Mouse (Mus musculus): Measurements from ENCODE around the gene Pros1. TPM values are rescaled to one million over a fixed set of nuclear protein-coding genes. Genes with fewer than 3 reads are reported as not detected.

Gene Pros1
- total RNA-seq, 2 experiments from 2014 or later, result 9.3 to 9.7 TPM

DNA sequence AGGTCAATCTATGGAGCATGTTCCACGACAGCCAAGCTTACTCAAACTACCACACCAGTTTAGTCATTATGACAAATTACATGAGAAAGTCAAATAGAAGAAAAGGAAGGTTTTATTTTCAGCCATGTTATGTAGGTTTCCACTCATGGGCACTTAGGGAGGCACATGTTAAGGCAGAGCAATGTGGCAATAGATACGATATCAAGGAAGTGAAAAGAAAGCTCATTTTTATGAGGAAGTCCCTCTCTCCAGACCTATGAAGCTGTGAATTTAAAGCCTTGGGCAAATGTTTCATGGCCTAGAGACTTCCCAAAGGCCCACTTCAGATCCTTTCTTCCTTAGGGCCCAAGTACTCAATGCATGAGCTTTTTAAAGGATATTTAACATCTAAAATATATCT lies 3.4 kb downstream of the Pros1 start:
- no peak for DNase-seq (ENCODE audit: low spot score in 2 of 2)
- intact Hi-C loops (cut with DNase I), result no loop called here

DNA sequence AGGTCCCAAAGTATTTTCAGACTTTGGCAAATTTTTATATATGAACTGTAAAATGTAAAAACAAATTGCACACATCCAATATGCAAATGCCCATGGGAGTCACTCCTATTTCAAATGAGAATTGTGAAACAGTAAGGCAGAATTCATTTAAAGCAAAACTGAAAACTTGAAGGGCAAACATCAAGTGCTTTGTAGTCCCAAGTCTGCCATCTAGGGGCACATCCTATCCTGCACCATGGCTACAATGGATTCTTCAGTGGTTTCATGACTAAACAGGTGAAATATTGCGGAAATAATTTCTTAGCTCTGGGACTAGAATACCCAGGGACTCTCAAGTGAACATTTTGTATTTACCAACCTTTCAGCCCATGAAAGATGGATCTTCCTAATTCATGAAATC lies 3.9 kb downstream of the Pros1 start:
- DNase-seq (ENCODE audit: low spot score in 2 of 2), result peak in 1 of 2 experiments; percentile 28
- intact Hi-C loops (cut with DNase I), result no loop called here

DNA sequence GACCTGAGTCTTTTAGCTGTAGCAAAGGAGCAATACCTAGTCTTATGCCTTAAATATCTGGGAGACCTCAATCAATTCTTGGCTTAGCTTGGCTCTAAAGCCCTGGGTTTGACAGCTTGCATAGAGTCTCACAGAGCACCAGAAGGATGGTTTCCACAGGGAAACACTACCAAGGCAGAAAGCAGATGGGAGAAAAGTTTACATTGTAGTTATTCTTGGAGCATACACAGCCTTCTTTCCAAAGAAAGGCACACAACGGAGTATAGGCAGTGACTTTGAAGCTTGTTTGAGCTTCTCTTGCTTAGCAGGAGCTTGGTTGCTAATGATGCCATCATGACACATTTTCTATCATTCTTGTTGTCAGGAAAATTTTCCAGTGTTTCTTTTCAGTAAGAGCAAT lies 6.0 kb downstream of the Pros1 start:
- intact Hi-C loops (cut with DNase I), result no loop called here
- peak in 1 of 2 experiments; percentile 14 for DNase-seq (ENCODE audit: low spot score in 2 of 2)

DNA sequence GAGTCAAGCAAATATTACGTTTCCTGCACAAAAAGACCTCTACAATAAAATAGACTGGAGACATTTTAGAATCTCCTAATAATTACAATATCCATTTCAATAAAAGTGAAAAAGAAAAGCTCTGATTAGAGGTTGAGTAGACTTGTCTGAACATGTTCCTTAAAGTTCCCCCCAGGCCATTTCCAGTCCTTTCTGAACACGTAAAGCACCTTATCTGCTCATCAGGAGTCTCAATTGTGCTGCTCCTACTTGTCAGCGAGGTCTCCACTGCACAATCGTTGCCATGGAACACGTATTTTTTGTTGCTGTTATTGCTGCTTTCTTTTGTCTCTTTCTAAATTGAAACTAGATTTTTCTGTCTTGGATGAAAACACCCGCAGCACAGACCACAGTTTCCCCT lies 7.3 kb downstream of the Pros1 start:
- intact Hi-C loops (cut with DNase I), result no loop called here
- no peak for DNase-seq (ENCODE audit: low spot score in 2 of 2)

DNA sequence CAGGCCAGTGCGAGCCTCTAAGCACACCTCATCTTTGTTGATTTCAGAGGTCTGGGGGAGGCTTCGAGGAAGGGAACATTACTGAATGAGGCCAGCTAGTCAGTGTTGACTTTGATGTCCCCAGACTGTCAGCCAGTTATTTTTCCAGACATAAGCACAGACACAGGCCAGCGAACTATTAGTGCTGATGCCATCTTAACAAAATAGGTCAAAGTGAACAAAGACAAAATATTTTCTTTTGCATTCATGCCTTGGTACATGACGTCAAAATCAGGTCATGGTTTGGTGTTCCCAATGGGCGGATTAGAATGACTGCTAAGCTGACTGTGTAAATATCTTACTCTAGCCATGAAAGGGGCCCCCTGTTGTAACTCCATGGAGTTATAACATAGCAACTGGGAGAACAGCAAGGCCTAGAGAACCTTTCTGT lies 18.6 kb downstream of the Pros1 start:
- intact Hi-C loops (cut with DNase I), result no loop called here
- DNase-seq (ENCODE audit: low spot score in 2 of 2), result no peak

DNA sequence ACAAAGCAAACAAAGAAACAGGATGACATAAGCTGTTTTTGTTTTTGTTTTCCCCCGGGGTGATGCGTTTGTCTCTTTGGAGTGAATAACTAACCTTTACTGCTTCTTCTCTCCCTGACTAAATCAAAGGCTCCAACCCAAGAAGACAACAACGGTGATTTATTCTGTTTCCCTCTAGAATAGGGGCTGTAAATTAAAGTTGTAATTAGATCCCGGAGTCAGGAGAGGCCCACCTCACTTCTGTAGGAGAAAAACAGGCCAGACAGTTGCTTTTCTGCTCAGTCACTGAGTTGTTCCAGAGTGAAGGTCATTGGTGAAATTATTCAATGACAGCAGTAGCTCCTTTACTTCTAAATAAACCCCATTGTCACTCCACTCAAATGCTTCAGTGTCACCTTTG lies 19.1 kb downstream of the Pros1 start:
- intact Hi-C loops (cut with DNase I), result no loop called here
- DNase-seq (ENCODE audit: low spot score in 2 of 2), result no peak

DNA sequence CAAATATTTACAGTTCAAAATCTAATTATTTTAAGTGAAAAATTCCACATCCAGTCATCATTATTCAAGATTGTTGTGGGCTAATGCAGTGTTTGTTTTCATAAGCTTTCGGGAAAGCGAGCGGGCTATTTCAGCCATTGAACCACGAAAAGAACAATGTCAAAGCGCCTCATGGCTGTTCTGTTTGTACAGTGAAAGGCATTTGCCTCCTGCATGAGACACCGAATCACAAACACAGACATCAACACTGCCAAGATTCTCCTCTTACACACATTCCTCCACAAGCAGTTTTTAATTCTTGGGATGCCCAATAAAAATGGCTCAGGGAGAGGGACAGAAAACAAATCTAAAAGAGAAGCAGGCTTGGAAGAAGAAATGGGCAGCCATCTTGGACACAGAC lies 20.0 kb downstream of the Pros1 start:
- intact Hi-C loops (cut with DNase I), result no loop called here
- no peak for DNase-seq (ENCODE audit: low spot score in 2 of 2)

DNA sequence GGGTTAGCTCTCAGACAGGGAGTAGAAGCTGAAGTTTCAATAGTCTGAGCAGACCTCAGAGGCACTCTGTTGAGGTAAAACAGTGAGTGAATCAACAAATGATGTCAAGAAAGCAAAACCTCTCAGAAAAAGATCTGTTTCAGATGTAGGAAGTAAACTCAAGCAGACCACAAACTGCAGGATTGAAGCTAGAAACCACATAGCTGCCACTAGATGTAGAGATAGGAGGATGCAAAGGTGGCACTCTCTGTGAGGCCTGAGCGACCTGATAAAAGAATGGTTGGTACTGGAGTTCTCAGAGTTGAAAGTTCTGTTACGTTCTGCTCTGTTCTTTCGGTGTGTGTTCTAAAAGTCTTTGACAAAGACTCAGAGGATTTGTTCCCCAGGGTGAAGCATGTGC lies 41.7 kb downstream of the Pros1 start:
- intact Hi-C loops (cut with DNase I), result no loop called here
- no peak for DNase-seq (ENCODE audit: low spot score in 2 of 2)

DNA sequence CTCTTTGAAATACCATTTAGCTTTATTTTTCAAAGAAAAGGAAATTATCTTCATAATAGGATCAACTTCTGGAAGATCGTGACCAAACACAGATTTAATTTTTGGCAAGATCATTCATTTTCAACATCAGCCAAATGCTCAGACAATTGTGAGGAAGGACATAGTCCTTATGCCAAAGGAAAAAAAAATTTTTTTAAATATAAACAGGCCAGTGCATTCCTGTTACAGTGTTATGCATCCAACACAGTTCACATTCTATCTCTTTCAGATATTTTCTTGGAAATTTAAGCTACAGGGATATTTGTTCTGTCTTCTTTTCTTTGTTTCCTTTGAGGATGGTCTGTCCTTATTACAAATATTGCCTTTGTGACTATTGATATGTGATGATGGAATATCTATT lies 57.3 kb downstream of the Pros1 start:
- intact Hi-C loops (cut with DNase I), result no loop called here
- no peak for DNase-seq (ENCODE audit: low spot score in 2 of 2)

DNA sequence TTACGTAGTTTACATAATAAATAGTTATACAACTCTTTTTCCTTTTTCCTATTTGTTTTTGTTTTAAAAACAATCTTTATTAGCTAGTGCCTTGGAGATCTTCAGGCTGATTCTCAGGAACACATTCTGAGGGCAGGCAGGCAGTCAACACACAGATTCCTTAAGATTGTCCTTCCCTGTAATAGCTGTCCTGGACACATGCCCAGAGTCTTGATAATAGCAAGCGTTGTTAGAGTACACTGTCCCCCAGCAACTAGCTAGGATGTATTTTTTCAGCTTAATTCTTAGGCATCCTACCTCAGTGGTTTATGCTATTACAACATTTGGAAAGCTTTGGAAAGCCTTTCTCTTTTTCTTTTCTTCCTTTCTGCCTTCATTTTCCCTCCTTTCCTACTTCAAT lies 58.1 kb downstream of the Pros1 start:
- no peak for DNase-seq (ENCODE audit: low spot score in 2 of 2)
- intact Hi-C loops (cut with DNase I), result no loop called here

DNA sequence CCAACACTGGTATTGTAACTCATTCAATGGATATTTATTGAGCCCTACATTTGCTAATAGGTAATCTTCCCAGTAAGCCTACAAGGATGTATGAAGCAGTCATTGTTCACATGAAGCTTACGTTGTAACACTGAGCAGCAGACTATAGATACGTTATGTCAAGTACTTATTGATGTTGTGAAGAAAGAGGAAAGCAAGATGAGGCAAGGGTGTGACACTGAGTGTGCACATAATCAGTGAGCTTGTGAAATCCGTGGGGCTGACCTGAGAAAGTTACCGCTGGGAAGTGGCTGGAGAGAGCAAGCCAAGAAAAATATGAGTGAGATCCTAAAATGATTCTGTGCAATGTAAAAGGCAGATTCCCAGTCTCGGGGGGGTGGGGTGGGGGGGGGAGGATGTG lies 61.4 kb downstream of the Pros1 start:
- intact Hi-C loops (cut with DNase I), result no loop called here

DNA sequence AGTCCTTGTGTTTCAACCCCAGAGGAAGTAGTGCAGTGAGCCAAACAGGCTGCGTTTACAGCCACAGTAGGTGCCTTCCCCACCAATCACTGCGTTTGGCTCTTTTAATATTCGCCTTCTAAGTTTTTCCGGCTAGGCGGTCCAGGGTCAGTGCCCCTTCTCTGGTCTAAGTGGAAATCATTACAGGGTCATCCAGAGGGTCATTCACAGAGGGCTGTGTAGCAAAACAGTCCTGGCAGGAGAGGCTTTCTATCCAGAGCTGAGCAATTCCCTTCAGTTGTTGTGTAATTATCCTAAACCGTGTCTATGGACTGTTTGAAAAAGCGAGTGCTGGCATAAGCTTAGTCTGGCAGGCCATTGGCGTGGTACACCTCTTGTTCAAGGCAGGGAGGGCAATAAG lies 68.1 kb downstream of the Pros1 start:
- no peak for DNase-seq (ENCODE audit: low spot score in 2 of 2)
- intact Hi-C loops (cut with DNase I), result no loop called here

More for the DNA sequence above, 61.4 kb downstream of the Pros1 start:
- no peak for DNase-seq (ENCODE audit: low spot score in 2 of 2)

DNA sequence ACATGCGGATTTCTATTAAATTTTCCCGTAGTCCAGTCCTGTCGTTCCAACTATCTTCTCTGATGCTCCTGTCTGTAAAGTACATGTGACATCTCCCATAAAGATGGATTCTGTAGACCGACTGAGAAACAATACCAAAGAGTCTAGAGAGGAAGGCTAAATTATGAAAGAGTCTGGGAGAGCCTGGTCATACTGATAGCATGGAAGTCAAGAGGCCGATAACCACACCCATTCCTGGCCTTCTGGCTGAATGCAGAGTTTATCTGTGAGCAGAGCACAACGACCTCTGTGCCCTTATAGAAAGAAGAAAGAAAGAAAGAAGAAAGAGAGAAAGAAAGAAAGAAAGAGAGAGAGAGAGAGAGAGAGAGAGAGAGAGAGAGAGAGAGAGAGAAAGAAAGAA lies 77.2 kb downstream of the Pros1 start:
- DNase-seq (ENCODE audit: low spot score in 2 of 2), result no peak

DNA sequence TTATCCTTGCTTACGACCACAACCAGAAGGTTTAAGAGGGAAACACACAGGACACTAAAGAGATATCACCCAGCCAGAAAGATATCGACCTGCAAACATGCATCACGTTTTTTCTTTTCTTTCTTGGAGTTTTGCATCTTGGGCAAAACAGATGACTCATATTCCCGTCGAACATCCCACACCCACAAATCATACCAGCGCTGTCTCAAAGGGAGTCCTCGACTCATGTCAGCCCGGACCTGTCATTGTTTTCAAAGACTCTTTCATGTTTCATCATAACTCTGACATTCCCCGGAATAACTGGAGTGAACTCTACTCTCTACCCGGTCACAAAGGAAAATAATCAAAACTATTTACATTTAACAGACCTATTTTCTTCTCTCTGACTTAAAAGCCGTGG lies 82.2 kb downstream of the Pros1 start:
- no peak for DNase-seq (ENCODE audit: low spot score in 2 of 2)
- intact Hi-C loops (cut with DNase I), result no loop called here

More for the DNA sequence above, 77.2 kb downstream of the Pros1 start:
- intact Hi-C loops (cut with DNase I), result no loop called here

DNA sequence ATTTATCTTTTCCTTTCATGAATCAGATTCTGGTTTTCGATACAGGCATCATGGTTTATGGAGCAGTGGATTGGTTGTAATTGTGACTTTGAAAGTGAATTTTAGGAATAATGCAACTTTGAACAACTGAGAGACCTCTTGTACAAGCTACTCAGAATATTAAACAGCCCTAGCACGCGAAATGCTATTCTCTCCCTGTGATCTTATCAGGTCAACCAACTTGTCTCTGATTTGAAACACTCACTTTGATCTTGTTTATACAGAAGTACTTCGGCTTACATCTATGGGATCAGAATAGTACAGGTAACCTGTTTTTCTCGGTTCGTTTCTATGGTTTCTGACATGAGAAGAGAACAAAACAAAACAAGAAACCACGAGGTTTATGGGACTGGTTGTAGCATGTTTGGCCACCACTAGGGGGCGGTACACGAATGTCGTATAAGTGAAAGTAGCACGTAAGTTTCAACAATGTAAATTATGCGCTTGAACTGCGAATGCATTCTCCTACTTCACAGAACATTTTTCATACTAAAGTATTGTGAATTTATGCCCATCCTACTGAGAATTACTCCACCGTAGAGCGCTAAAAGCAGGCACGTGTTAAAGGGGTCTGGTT lies 86.4 kb downstream of the Pros1 start:
- intact Hi-C loops (cut with DNase I), result loop anchor here (1.0 to 5.0 kb wide), 2 partner anchors 932 to 1808 kb away; no protein-coding TSS in a partner anchor
- DNase-seq (ENCODE audit: low spot score in 2 of 2), result peak; percentile 70 to 76

DNA sequence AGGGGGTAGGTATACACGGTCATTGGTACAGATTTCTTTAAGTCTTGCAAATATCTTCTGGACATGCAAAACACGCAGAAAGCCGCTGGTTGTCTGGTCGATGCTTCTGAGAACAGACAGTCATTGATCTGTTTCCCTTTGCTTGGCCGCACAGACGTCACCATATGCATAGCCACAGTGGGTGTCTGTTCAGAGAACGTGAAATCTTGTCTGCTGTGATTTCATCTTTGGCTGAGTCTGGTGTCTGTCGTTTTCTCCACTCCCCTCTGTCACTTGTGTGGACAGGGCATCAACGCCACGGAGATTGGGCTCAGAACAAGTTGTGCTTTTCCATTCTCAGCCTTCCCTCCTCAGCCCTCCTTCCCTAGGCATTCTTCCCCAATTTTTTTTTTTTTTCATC lies 87.7 kb downstream of the Pros1 start:
- DNase-seq (ENCODE audit: low spot score in 2 of 2), result peak in 1 of 2 experiments; percentile 5
- intact Hi-C loops (cut with DNase I), result loop anchor here (5.0 kb wide), 1 partner anchor 931 kb away; no protein-coding TSS in a partner anchor

DNA sequence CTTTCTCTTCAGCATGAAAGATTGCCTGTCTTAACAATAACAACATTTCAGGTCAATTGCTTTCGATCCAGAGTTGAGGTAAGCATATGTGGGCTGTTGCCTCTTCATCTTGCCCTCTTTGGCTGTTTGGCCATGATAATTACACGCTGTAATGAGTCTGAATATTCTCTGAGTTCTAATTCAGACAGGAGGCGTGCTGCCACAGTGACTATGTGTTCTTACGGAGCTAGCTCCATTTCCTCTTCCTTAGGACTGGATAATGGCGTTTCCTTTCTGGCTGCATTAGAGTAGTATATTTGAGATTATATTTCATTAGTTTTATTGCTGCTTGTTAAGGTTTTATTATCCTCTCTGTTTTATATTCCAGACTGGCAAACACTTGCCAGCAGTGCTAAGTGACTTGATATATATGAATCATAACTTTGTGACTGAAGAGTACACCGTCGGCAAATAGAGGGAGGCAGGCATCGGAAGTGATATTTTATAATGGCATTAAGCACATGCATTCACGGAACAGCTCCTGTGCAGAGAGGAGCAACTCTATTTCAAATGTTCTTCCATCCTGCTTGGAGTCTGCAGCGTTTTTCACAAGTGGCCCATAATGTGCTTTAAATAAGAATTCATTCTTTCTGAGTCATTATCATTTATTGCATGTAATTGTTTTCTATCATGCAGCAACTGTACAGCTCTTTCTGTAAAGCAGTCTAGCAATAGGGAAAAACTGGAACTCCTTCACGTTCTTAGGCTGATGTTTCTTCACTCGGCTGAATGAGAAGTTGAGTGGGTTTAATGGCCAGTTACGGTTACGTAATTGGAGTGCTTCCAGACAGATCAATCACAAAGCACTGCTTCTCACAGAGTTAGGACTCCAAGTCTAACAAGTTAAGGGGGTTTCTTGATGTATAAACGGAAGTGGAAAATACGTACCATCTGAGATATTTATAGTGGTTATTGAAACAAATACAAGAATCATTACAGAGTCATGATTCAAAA lies 88.6 kb downstream of the Pros1 start:
- intact Hi-C loops (cut with DNase I), result loop anchor here (5.0 kb wide), 1 partner anchor 930 kb away; no protein-coding TSS in a partner anchor
- no peak for DNase-seq (ENCODE audit: low spot score in 2 of 2)

DNA sequence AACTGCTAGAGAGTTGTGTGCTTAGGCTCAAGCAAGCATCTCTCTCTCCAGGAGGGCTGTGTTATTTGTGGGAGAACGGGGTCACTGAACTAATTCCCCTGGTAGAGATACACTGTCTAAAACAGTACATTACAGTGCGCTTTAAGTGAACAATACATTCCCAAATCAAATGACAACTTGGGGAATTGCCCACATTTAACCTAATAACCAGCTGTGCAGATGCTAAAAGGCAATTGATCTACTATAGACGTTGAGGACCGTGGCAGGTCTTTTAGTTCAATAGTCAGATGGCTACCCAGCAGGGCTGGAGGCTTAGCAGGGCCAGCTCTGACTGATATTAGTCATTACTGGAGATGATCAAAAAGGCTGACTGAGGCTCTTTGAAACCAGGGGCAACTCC lies 104.4 kb downstream of the Pros1 start:
- intact Hi-C loops (cut with DNase I), result no loop called here
- no peak for DNase-seq (ENCODE audit: low spot score in 2 of 2)

DNA sequence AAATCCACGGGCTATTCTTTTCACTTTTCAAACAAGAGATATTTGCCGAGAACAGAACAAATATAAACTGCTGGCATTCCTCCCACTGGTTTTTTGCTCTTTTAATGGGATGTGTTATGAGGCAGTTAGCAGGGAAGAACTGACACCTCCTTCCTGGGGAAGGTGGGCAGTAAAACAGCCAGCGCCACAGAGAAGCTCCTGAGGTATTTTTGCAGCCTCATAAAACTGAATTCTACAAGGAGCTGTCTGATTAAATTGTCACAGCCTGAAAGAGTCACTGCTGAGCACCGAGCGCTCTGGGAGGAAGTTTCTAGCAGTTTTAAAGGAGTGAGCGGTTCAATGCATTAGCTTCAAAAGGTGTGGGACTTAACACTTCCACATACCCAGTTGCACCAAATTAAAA lies 110.3 kb downstream of the Pros1 start:
- peak; percentile 54 to 87 for DNase-seq (ENCODE audit: low spot score in 2 of 2)

DNA sequence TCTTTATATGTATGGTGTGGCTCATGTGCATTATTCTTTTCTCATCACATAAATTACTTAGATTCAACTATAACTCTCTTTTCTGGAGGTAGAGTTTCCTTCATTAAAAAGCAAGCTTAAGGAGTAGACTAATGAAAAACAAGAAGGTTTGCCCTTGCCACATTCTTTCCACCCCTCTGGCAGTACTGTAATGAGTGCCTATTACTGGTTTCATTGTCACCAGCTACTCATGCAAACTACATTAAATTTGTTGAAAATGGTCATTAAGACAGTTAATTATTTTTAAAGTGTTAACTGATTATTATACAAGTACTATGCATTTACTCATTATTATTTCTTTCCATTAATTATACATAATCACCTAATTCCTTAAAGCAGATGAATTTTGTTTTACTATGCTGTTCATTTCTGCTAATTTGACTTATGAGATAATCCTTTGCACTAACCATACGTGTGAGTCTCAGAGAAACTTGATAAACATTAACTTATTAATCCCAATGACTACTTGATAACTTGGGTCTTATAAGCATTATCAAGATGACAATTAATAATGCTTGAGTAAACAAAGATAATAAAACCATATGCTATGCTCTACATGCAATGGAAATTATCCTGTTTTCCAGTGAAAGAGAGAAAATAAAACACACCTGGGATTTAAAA lies 117.7 kb downstream of the Pros1 start:
- DNase-seq (ENCODE audit: low spot score in 2 of 2), result no peak
- intact Hi-C loops (cut with DNase I), result no loop called here

More for the DNA sequence above, 110.3 kb downstream of the Pros1 start:
- intact Hi-C loops (cut with DNase I), result loop anchor here (10.0 kb wide), 1 partner anchor 140 kb away; no protein-coding TSS in a partner anchor
